Mouse (Mus musculus) intestine, embryonic 16.5 days (tissue): ENCODE measurements around the gene Ankrd36. TPM values are rescaled to one million over a fixed set of nuclear protein-coding genes. Genes with fewer than 3 reads are reported as not detected.
"Not testable (repeated sequence)": the region's sequence is repeated elsewhere in the genome, so short reads cannot be mapped to it uniquely, and the experiment has no call there.

ENCODE experiments used
- ATAC-seq: fragments of 200-750 bp; cut with Nextera tagmentation; 2 replicates; pipeline ENCODE4 v1.8.0; 2017; ENCODE audit warnings: moderate TSS enrichment, moderate library complexity
- H3K27ac ChIP-seq: fragments of 300-500 bp; sonication (generic); 2 replicates; pipeline ENCODE4 v1.5.1; 2014; ENCODE audit warnings: mild to moderate bottlenecking, low read length
- H3K27me3 ChIP-seq: fragments of 300-500 bp; sonication (generic); replicated peaks from 2 replicates; pipeline ENCODE4 v1.6.1; 2014; ENCODE audit warnings: low read length, control low read depth, mixed read lengths; ENCODE audit not compliant: control insufficient read depth, insufficient read depth
- H3K36me3 ChIP-seq: fragments of 300-500 bp; sonication (generic); 2 replicates; pipeline ENCODE4 v1.6.1; 2014; ENCODE audit warnings: low read length, control low read depth; ENCODE audit not compliant: control insufficient read depth, insufficient read depth
- H3K4me1 ChIP-seq: fragments of 300-500 bp; sonication (generic); 2 replicates; pipeline ENCODE4 v1.6.1; 2014; ENCODE audit warnings: low read length, control low read depth, mixed read lengths; ENCODE audit not compliant: control insufficient read depth, insufficient read depth
- H3K4me2 ChIP-seq: fragments of 300-500 bp; sonication (generic); 2 replicates; pipeline ENCODE4 v1.6.1; 2014; ENCODE audit warnings: low read depth, low read length, control low read depth
- H3K4me3 ChIP-seq: fragments of 300-500 bp; sonication (generic); 2 replicates; pipeline ENCODE4 v1.5.1; 2014; ENCODE audit warnings: mild to moderate bottlenecking, low read length
- H3K9ac ChIP-seq: fragments of 300-500 bp; sonication (generic); 2 replicates; pipeline ENCODE4 v1.6.1; 2014; ENCODE audit warnings: low read depth, low read length
- H3K9me3 ChIP-seq: fragments of 300-500 bp; sonication (generic); 2 replicates; pipeline ENCODE4 v1.6.1; 2016; ENCODE audit warnings: low read length, control low read depth; ENCODE audit not compliant: control insufficient read depth
- WGBS: fragments of 180-500 bp; shearing (Covaris S2); extraction: QIAGEN DNeasy Blood & Tissue Kit; methylation state at CpG from one replicate; pipeline ENCODE4 v1.1.7; 2014; 5-methylcytosine and 5-hydroxymethylcytosine counted together
- polyA plus RNA-seq: library from polyadenylated mRNA; unstranded; fragments of >200 nt; fragmentation: Nextera tagmentation; extraction: Ambion mirVana; gene quantifications from 2 replicates; pipeline ENCODE4 v1.2.1, GENCODE M21; 2015

The Ankrd36 gene
- polyA plus RNA-seq, 1 experiment from 2014 or later: not detected

DNA sequence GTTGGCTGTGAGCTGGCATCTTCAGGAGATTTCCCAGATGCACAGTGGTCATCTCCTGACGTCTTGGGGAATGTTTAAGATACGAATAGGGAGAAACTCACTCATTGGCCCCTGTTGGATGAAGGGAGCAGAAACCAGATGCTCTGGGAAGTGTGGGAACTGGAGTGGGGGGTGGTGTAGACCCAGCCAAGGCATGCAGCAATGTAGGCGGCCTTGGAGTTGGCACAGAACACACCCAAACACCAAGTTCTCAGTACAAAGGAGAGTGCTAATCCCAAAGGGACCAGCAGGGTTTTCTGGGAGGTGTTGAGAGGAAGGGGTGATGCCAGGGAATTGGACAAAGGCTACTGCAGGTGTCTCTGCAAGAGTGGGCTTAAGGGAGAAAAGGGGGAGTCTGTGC lies 35.9 kb downstream of the Ankrd36 start:
- 81% methylated on average over 3 of the region's 3 CpGs for whole genome bisulfite sequencing
- no peaks in the 10 kb centered on the region for H3K27me3 ChIP-seq
- H3K9me3 ChIP-seq: no peaks in the 10 kb centered on the region
- no peaks in the 10 kb centered on the region for H3K4me1 ChIP-seq
- H3K36me3 ChIP-seq: no peaks in the 10 kb centered on the region
- ATAC-seq: no peak
- no peak overlapping the region for H3K9ac ChIP-seq
- H3K27ac ChIP-seq: no peak overlapping the region
- H3K4me2 ChIP-seq: no peak overlapping the region
- H3K4me3 ChIP-seq: no peak overlapping the region

DNA sequence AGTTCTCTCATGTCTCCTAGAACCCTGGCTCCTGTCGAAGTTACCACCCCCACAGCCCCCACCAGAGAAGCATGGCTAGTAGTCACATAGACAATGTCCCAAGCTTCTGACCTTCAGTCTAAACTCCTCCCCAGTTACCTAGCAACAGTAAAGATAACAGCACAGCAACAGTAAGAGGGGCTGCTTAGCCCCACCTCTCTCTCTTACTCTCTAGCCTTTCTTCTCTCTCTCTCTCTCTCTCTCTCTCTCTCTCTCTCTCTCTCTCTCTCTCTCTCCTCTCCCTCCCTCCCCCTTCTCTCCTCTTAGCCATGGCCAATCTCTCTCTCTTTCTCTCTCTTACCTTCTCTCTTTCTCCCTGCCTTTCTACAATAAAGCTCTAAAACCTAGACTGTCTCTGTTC lies 42.4 kb downstream of the Ankrd36 start:
- ATAC-seq: not testable (repeated sequence)
- 61% methylated on average over 1 of the region's 1 CpGs for WGBS

DNA sequence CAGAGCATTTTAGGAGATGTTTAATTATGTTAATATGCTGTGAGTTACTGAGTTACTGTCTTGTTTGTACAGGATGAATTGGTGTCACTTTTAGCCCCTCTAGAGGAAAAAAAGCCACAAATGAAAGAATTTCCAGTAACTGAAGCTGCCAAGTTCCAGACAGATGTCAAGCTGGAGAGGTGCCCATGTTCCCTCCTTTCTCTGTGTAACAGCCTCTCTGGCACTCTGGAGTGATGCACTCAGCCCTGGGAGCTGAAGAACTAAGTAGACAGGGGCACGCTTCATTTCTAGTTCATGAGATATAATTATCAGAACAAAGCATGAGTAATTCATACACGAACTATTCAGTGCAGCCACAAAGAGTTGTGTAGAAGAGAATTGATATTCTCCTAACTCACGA lies 45.0 kb downstream of the Ankrd36 start:
- Histone ChIP-seq H3K27ac (no peak overlapping the region), H3K4me2 (no peak overlapping the region), H3K9me3 (0 out of 2 replicates have a peak, but pooled peaks cover 3% of the 10 kb centered on the region), H3K4me3 (no peak overlapping the region), H3K36me3 (no peaks in the 10 kb centered on the region), H3K27me3 (no peaks in the 10 kb centered on the region), H3K4me1 (no peaks in the 10 kb centered on the region), H3K9ac (no peak overlapping the region)
- ATAC-seq: no peak
- WGBS: 71% methylated on average over 3 of the region's 3 CpGs

More for the DNA sequence above, 42.4 kb downstream of the Ankrd36 start:
- not testable (repeated sequence) for H3K9me3 ChIP-seq, H3K27ac ChIP-seq, H3K4me3 ChIP-seq, H3K4me1 ChIP-seq, H3K36me3 ChIP-seq, H3K4me2 ChIP-seq, H3K9ac ChIP-seq, H3K27me3 ChIP-seq

DNA sequence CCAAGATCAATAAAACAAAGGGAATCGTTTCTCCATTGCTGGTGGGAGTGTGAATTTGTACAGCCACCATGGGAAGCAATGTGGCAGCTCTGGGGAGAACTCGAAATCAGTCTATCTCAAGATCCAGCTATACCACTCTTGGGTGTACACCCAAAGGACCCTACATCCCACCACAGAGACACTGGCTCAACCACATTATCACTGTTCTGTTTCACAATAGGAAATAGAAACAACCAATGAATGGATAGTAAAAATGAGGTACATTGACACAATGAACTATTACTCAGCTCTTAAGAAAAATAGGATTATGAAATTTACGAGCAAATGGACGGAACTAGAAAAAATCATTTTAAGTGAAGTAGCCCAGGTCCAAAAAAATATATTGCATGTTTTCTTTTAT lies 55.6 kb downstream of the Ankrd36 start:
- ATAC-seq: no peak

DNA sequence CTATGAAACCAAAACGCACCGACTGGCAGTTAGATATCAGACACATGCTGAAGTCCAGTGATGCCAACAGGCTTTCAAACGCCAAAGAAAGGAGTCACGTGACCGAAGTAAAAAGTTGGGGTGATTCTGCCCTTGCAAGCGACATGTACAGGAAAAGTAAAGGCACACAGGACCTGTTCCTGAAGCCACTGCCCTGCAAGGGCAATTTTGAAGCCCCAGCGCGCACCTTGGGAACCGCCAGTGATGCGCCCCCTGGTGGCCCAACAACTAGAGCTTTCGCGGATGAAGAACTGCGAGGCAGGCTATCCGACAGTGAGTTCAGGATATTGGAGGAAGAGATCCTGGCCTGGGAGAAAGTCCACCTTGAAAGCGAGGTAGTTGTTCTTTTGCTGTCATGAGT lies 59.5 kb downstream of the Ankrd36 start:
- Histone ChIP-seq H3K9ac (no peak overlapping the region), H3K27ac (no peak overlapping the region), H3K4me3 (no peak overlapping the region), H3K27me3 (no peaks in the 10 kb centered on the region), H3K4me2 (no peak overlapping the region), H3K36me3 (no peaks in the 10 kb centered on the region), H3K4me1 (no peaks in the 10 kb centered on the region), H3K9me3 (no peaks in the 10 kb centered on the region)
- no peak; the same call in 1 of the 2 replicates for ATAC-seq
- WGBS: 22% methylated on average over 15 of the region's 15 CpGs

More for the DNA sequence above, 55.6 kb downstream of the Ankrd36 start:
- Histone ChIP-seq H3K27ac (no peak overlapping the region), H3K9me3 (no peaks in the 10 kb centered on the region), H3K4me3 (no peak overlapping the region), H3K4me1 (no peaks in the 10 kb centered on the region), H3K4me2 (no peak overlapping the region), H3K36me3 (no peaks in the 10 kb centered on the region), H3K27me3 (no peaks in the 10 kb centered on the region), H3K9ac (no peak overlapping the region)
- WGBS: 81% methylated on average over 4 of the region's 4 CpGs

DNA sequence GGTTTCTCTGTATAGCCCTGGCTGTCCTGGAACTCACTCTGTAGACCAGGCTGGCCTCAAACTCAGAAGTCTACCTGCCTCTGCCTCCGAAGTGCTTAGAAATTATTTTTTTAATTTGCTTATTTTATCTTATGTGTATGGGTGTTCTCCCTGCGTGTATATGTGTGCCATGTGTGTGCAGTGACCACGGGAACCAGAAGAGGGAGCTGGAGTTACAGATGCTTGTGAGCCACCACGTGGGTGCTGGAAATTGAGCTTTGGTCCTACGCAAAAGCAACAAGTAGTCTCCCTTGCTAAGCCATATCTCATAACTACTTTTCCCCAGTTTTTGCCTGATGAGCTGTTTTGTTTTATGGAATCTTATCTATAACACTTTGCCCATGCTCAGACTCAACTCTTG lies 73.6 kb downstream of the Ankrd36 start:
- Histone ChIP-seq H3K4me1 (no peaks in the 10 kb centered on the region), H3K9ac (no peak overlapping the region), H3K27me3 (no peaks in the 10 kb centered on the region), H3K27ac (no peak overlapping the region), H3K4me3 (no peak overlapping the region), H3K9me3 (no peaks in the 10 kb centered on the region), H3K4me2 (no peak overlapping the region), H3K36me3 (no peaks in the 10 kb centered on the region)
- no peak for ATAC-seq
- 84% methylated on average over 5 of the region's 5 CpGs for WGBS

DNA sequence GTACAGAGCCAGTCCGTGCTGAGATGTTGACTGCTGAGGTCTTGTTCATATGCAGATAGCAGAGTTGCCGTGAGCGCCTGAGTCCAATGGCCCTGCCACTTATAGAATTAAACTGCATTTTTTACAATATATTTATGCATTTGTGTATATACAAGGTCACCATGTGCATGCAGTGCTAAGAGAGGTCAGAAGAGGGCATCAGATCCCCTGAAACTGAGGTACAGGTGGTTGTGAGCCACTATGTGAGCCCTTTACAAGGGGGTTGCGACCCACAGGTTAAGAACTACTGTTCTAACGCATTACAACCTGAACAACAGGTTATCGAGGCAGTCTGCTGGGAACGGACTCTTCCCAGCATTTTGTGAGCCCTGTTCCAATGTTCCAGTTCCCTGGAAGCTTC lies 80.8 kb downstream of the Ankrd36 start:
- no peaks in the 10 kb centered on the region for H3K9me3 ChIP-seq
- H3K4me2 ChIP-seq: no peak overlapping the region
- H3K36me3 ChIP-seq: no peaks in the 10 kb centered on the region
- H3K27me3 ChIP-seq: no peaks in the 10 kb centered on the region
- no peak overlapping the region for H3K27ac ChIP-seq
- 61% methylated on average over 7 of the region's 7 CpGs for WGBS
- no peak for ATAC-seq
- H3K4me3 ChIP-seq: no peak overlapping the region
- H3K9ac ChIP-seq: no peak overlapping the region
- no peaks in the 10 kb centered on the region for H3K4me1 ChIP-seq

DNA sequence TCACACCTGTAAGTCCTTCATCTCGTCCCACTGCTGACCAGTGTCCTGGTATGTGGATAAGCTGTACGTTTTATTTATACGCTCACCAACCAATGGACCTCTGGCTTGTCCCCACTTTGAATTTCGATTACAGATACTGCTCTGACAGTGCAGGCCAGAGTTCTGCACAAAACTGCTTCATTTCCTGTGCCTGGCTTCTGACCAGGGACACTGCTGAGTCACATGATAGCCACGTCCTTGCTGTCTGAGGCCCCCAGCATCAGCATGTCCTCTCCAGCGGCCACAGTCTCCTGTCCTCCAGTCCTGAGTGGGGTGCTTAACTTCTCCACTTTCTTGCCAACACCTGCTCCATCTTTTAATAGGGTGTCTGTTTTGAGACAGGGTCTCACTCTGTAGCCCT lies 113.1 kb downstream of the Ankrd36 start:
- H3K4me3 ChIP-seq: no peak overlapping the region
- no peaks in the 10 kb centered on the region for H3K4me1 ChIP-seq
- 64% methylated on average over 6 of the region's 6 CpGs for WGBS
- H3K9ac ChIP-seq: no peak overlapping the region
- no peak for ATAC-seq
- no peak overlapping the region for H3K27ac ChIP-seq
- no peaks in the 10 kb centered on the region for H3K27me3 ChIP-seq
- H3K4me2 ChIP-seq: no peak overlapping the region
- no peaks in the 10 kb centered on the region for H3K9me3 ChIP-seq
- H3K36me3 ChIP-seq: no peaks in the 10 kb centered on the region

DNA sequence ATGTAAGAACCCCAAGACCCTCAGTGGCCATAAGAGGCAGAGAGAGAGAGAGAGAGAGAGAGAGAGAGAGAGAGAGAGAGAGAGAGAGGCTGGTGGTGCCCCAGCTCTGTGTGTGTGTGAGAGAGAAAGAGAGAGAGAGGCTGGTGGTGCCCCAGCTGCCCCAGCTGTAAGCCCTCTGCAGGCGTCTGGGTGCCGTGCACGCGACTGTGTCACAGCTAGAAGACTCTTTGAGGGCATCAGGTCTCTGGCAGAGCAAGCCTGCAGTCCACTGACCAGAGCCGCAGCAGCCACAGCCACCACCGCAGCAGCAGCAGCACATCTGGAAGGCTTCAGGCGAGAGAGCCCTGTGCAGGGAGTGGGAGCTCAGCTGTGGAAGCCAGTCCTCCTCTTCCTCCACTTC lies 114.8 kb downstream of the Ankrd36 start:
- Histone ChIP-seq H3K27ac (no peak overlapping the region), H3K9me3 (no peaks in the 10 kb centered on the region), H3K4me3 (no peak overlapping the region), H3K4me1 (no peaks in the 10 kb centered on the region), H3K36me3 (no peaks in the 10 kb centered on the region), H3K9ac (no peak overlapping the region), H3K27me3 (no peaks in the 10 kb centered on the region), H3K4me2 (no peak overlapping the region)
- 23% methylated on average over 7 of the region's 7 CpGs for WGBS
- ATAC-seq: no peak

DNA sequence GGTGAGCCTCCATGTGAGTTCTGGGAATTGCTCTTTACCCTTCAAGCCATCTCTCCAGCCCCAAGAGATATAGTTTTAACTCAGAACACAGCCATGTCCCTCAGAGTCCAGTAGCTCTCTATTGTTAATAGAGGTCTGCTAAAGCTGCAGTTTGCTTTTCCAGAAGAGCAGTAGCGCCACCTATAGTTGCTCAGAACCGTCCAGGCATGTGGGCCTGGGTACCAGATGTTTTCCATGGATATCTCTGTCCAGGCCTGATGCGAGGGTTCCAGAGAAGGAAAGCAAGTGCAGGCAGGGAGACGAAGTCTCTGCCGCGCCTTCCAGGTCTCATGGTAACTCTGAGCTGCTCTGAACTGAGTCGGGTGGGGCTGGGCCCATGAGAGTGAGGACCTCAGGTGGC lies 122.3 kb downstream of the Ankrd36 start:
- Histone ChIP-seq H3K4me3 (no peak overlapping the region), H3K36me3 (no peaks in the 10 kb centered on the region), H3K27ac (no peak overlapping the region), H3K4me1 (no peaks in the 10 kb centered on the region), H3K9me3 (no peaks in the 10 kb centered on the region), H3K9ac (no peak overlapping the region), H3K27me3 (no peaks in the 10 kb centered on the region), H3K4me2 (no peak overlapping the region)
- WGBS: 25% methylated on average over 7 of the region's 7 CpGs
- ATAC-seq: no peak
